Mouse (Mus musculus) hindbrain, embryonic 15.5 days (tissue): Measurements from ENCODE around the gene Axl. TPM values are rescaled to one million over a fixed set of nuclear protein-coding genes. Genes with fewer than 3 reads are reported as not detected.
"Not testable (repeated sequence)": the region's sequence is repeated elsewhere in the genome, so short reads cannot be mapped to it uniquely, and the experiment has no call there.

Source experiments
- ATAC-seq: fragments of 200-750 bp; cut with Nextera tagmentation; 2 replicates; pipeline ENCODE4 v1.8.0; 2017; ENCODE audit warnings: low read depth, moderate number of reproducible peaks, moderate TSS enrichment; ENCODE audit not compliant: low FRiP score
- H3K27ac ChIP-seq: fragments of 300-500 bp; sonication (generic); replicated peaks from 2 replicates; pipeline ENCODE4 v1.5.1; 2015; ENCODE audit warnings: mild to moderate bottlenecking, inconsistent platforms
- H3K27me3 ChIP-seq: fragments of 300-500 bp; sonication (generic); 2 replicates; pipeline ENCODE4 v1.6.1; 2015; ENCODE audit warnings: control low read depth, inconsistent platforms
- H3K36me3 ChIP-seq: fragments of 300-500 bp; sonication (generic); 2 replicates; pipeline ENCODE4 v1.6.1; 2015; ENCODE audit warnings: control low read depth, inconsistent platforms
- H3K4me1 ChIP-seq: fragments of 300-500 bp; sonication (generic); replicated peaks from 2 replicates; pipeline ENCODE4 v1.6.1; 2015; ENCODE audit warnings: control low read depth, inconsistent platforms
- H3K4me2 ChIP-seq: fragments of 300-500 bp; sonication (generic); 2 replicates; pipeline ENCODE4 v1.6.1; 2015; ENCODE audit warnings: moderate library complexity, mild to moderate bottlenecking, inconsistent platforms
- H3K4me3 ChIP-seq: fragments of 300-500 bp; sonication (generic); 2 replicates; pipeline ENCODE4 v1.5.1; 2015; ENCODE audit warnings: mild to moderate bottlenecking, inconsistent platforms
- H3K9ac ChIP-seq: fragments of 300-500 bp; sonication (generic); 2 replicates; pipeline ENCODE4 v1.6.1; 2015; ENCODE audit warnings: inconsistent platforms
- H3K9me3 ChIP-seq: fragments of 300-500 bp; sonication (generic); 2 replicates; pipeline ENCODE4 v1.6.1; 2016; ENCODE audit warnings: control low read depth, inconsistent platforms
- WGBS: fragments of 180-500 bp; shearing (Covaris S2); methylation state at CpG from one replicate; pipeline ENCODE4 v1.1.7; 2015; 5-methylcytosine and 5-hydroxymethylcytosine counted together
- polyA plus RNA-seq: library from polyadenylated mRNA; unstranded; fragments of >200 nt; fragmentation: Nextera tagmentation; extraction: Ambion mirVana; gene quantifications from 2 replicates; pipeline ENCODE4 v1.2.1, GENCODE M21; 2015

The Axl gene
- polyA plus RNA-seq, 1 experiment from 2014 or later: 23.1 TPM

DNA sequence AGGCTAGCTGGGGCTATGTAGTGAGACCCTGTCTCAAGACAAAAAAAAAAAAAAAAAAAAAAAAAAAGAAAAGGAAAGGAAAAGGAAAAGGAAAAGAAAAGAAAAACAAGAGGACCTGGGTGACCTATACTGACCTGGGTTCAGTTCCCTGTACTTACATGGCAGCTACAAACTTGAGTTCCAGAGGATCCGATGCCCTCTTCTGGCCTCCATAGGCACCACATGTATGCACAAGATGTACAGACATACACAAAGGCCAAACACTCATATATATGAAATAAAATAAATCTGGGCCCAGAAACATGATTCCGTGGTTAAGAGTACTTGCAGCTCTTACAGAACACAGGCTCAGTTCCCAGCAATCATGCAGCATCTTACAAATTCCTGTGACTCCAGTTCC lies 51.6 kb downstream of the Axl start:
- Histone ChIP-seq H3K27ac (no peak overlapping the region), H3K36me3 (peaks cover 92% of the 10 kb centered on the region), H3K4me2 (no peak overlapping the region), H3K27me3 (no peaks in the 10 kb centered on the region), H3K4me1 (no peaks in the 10 kb centered on the region), H3K9me3 (no peaks in the 10 kb centered on the region), H3K9ac (no peak overlapping the region), H3K4me3 (no peak overlapping the region)
- WGBS: 95% methylated on average over 2 of the region's 2 CpGs
- no peak for ATAC-seq

DNA sequence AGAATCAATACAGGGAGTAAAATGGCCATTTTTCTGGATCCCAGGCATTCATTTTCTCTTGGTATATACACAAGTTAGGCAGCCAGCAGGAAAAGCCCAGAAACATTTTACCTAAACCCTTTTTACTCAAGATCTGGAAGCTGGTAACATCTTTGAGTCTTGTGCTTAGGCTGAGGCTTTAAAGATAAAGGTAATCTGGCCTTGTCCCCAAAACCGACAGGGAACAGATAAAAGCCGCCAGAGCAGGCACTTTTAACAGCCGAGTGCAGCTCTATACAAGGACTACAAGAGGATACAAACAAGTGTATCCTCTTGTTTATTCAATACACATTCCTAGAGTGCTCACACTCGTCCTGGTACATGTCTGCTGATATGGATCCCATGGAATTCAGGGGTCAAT lies 53.5 kb downstream of the Axl start:
- Histone ChIP-seq H3K4me2 (no peak overlapping the region), H3K9me3 (no peaks in the 10 kb centered on the region), H3K9ac (no peak overlapping the region), H3K27me3 (no peaks in the 10 kb centered on the region), H3K4me1 (no peaks in the 10 kb centered on the region), H3K4me3 (no peak overlapping the region), H3K36me3 (peaks cover 91% of the 10 kb centered on the region), H3K27ac (no peak overlapping the region)
- no peak for ATAC-seq
- 88% methylated on average over 4 of the region's 4 CpGs for WGBS

DNA sequence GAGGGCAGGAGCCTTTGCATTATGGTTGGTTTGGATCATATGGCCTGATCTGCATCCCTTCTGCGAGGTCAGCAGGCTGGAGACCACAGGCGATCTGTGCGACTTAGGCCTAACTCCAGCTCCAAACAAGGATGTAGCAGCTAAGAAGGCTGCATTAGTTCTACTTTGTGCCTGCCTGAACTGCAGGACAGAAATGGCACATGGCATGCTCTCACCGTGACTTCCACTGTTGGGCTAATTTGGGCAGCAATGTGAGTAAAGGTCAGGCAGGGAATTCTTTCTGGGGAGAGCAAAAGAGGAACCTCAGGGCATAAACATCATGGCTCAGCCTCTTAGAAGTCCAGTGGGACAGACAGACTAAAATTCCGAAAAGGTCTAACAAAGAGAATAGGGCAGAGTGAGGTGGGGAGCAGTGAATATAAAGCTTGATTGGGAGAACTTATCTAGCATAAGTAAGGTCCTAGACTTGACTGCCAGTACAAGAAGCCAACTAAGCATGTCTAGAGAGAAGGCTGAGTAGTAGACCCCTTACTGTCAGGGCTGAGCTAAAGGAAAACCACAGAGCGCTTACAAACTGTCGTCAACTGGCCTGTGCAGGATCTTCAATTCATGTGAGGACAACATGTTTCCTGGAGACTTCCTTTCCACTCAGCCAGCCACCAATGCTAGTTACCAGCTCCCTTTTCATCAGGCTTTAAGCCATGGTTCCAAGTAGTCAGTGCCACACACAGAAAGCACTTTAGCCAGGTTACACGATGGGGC lies 57.0 kb downstream of the Axl start:
- Histone ChIP-seq H3K27ac (no peak overlapping the region), H3K9ac (no peak overlapping the region), H3K4me2 (no peak overlapping the region), H3K4me3 (no peak overlapping the region), H3K4me1 (no peaks in the 10 kb centered on the region), H3K27me3 (no peaks in the 10 kb centered on the region), H3K9me3 (no peaks in the 10 kb centered on the region), H3K36me3 (peaks cover 92% of the 10 kb centered on the region)
- ATAC-seq: no peak
- whole genome bisulfite sequencing: 92% methylated on average over 8 of the region's 8 CpGs

DNA sequence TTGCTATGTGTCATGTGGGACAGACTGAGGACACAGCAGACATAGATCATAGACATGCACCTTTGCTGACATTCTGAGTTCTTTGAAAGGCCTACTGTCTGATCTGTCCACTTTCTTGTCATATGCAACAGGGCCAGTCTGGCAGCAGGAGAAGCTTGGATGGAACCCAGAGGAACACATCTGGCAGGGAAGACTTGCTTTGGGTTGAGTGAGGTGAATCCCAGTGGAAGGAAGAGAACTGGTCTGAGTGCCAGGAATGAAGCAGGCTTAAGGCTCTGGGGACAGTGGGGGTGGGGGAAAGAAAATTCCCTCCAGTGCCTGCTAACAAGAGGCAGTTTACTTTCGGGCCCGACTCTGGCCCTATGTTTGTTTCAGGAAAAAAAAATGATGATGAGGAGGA lies 58.6 kb downstream of the Axl start:
- Histone ChIP-seq H3K4me2 (no peak overlapping the region), H3K4me1 (no peaks in the 10 kb centered on the region), H3K36me3 (peaks cover 93% of the 10 kb centered on the region), H3K9me3 (no peaks in the 10 kb centered on the region), H3K4me3 (no peak overlapping the region), H3K9ac (no peak overlapping the region), H3K27ac (no peak overlapping the region), H3K27me3 (no peaks in the 10 kb centered on the region)
- WGBS: 90% methylated on average over 2 of the region's 2 CpGs
- ATAC-seq: no peak

DNA sequence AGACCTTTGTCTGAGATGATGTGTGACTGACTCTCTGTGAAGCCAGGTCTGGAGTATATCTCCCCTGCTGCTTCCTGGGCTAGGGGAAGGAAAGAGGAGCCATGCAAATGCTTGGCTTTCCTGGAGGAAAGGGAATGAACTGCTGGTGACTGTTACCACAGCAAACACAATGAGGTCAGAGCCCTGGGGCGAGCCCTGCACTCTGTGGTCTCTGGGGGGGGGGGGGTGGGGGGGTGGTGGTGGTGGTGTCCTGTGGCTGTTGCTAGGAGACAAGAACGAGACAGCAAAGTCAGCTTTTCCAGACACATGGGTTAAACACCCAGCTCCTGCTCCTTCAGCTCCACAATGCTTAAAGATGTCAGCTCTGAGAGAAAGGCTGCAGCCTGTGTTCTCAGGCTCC lies 59.1 kb downstream of the Axl start:
- H3K27ac ChIP-seq: no peak overlapping the region
- no peak overlapping the region for H3K4me3 ChIP-seq
- H3K4me2 ChIP-seq: no peak overlapping the region
- WGBS: 22% methylated on average over 2 of the region's 2 CpGs
- H3K36me3 ChIP-seq: peaks cover 93% of the 10 kb centered on the region
- H3K9ac ChIP-seq: no peak overlapping the region
- H3K4me1 ChIP-seq: no peaks in the 10 kb centered on the region
- no peak for ATAC-seq
- no peaks in the 10 kb centered on the region for H3K27me3 ChIP-seq
- no peaks in the 10 kb centered on the region for H3K9me3 ChIP-seq

DNA sequence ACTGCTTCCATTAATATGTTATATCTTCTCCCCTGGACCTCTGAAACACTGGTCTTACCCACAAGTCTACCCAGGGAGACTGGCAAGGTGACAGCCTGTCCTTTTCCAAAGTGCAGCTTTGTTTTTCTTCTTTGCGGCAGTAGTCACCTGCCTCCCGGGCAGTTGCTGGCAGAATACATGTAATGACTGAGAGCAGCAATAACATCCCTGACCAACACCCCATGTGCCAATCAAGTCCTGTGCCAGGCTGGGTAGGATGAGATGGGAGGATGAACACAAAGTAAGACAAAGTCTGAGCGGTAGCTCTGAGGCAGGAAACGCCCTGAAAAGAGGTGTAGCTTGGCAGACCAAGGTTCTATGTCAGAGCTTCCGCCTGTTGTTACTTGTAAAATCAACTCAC lies 60.7 kb downstream of the Axl start:
- WGBS: 92% methylated on average over 5 of the region's 5 CpGs
- Histone ChIP-seq H3K36me3 (peaks cover 95% of the 10 kb centered on the region), H3K9me3 (no peaks in the 10 kb centered on the region), H3K27me3 (no peaks in the 10 kb centered on the region), H3K9ac (no peak overlapping the region), H3K4me3 (no peak overlapping the region), H3K4me2 (no peak overlapping the region), H3K4me1 (no peaks in the 10 kb centered on the region), H3K27ac (no peak overlapping the region)
- no peak for ATAC-seq

DNA sequence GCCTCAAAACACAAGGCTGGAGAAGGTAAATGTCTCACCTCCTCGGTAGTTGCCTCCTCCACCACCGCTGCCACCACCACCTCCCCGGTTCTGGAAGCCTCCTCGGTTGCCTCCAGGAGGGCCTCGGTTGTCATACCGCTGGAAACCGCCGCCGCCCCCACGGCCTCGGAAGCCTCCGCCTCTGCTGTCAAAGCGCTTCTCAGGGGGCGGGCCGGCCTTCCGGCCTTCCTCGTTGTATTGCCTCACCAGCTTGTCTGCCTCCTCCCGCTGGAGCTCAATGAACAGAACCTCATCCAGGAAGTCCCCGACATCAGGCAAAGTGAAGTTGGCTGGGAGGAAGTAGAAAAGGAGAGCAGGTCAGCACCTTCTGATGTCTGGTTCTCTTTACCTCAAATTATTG lies 62.6 kb downstream of the Axl start:
- WGBS: 86% methylated on average over 19 of the region's 19 CpGs
- no peak for ATAC-seq
- Histone ChIP-seq H3K27me3 (no peaks in the 10 kb centered on the region), H3K27ac (no peak overlapping the region), H3K36me3 (peaks cover 92% of the 10 kb centered on the region), H3K4me2 (no peak overlapping the region), H3K9ac (no peak overlapping the region), H3K4me1 (no peaks in the 10 kb centered on the region), H3K4me3 (no peak overlapping the region), H3K9me3 (no peaks in the 10 kb centered on the region)

DNA sequence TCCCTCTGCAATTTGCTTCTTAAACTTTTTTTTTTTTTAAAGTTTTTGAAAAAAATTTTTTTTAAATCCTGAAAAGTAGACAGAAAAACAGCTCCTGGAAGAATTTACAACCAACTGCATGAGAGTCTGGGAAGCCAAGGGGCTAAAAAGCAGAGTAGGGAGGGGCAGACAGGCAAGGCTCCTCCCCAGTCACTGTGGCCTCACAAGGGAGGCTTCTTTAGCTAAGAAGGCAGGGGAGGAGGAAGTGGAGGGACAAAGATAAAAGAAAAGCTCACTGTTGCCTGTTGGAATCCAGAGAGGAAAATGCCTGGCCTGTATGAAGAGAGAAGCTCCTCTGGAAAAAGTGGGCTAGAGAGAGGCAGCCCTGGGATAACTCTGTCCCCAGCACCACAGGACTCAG lies 66.7 kb downstream of the Axl start:
- not testable (repeated sequence) for H3K27ac ChIP-seq, H3K9me3 ChIP-seq, ATAC-seq, H3K9ac ChIP-seq, H3K27me3 ChIP-seq, H3K4me3 ChIP-seq, H3K4me2 ChIP-seq
- H3K36me3 ChIP-seq: peaks cover 61% of the 10 kb centered on the region
- H3K4me1 ChIP-seq: peaks cover 21% of the 10 kb centered on the region

DNA sequence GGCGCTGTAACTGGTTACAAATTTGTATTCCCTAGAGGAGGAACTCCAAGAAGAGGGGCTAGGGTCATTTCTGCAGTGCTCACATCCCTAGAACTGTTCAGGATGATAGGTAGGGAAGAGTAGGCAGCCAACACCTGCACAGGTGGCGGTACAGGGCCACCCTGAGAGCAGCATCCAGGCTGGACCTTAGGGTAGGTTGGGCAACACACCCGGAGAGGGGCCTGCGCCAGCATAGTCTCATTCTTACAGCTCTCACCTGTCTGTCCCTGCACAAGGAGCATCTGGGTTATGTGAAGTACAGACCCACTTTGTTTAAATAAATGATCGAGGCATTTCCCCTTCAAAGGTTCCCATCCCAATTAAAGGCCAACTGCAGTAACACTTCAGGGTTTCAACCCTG lies 67.7 kb downstream of the Axl start:
- Histone ChIP-seq H3K9me3 (no peaks in the 10 kb centered on the region), H3K4me2 (no peak overlapping the region), H3K4me1 (peaks cover 21% of the 10 kb centered on the region), H3K4me3 (no peak overlapping the region), H3K9ac (no peak overlapping the region), H3K27me3 (no peaks in the 10 kb centered on the region), H3K27ac (no peak overlapping the region), H3K36me3 (peaks cover 57% of the 10 kb centered on the region)
- no peak for ATAC-seq
- WGBS: 94% methylated on average over 5 of the region's 5 CpGs

DNA sequence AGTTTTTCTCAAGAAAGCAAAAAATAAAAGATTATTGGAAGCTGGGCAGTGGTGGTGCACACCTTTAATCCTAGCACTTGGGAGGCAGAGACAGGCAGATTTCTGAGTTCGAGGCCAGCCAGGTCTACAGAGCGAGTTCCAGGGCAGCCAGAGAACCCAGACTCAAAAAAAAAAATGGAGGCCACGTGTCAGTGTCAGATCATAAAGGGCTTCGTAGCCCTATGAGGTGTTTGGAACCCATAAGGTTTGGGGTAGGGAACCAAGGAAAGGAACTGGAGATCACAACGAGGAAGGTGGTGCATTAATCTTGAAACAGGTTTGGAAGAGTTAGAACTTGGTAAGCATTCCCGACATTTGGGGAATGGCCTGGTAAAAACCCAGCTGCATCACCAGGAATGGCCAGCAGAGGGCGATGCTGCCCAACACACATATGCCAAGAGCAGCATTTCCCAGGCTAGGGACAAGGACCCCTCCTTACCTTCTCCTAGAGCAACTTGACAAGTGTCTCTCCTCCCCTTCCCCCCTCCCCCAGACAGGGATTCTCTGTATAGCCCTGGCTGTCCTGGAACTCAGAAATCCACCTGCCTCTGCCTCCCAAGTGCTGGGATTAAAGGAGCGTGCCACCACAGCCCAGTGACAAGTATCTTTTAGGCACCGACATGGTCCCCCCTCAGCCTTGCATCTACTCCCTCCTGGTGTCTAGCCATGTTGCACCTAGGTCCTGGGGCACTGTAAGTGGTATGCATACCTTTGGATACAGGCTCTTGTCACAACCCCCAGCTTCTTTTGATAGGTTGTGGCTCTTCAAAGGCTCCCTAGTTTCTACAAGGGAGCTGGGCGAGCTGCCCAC lies 68.5 kb downstream of the Axl start:
- Histone ChIP-seq H3K27ac (no peak overlapping the region), H3K9me3 (no peaks in the 10 kb centered on the region), H3K4me3 (no peak overlapping the region), H3K36me3 (peaks cover 57% of the 10 kb centered on the region), H3K4me2 (peak overlapping the region; percentile 90; the same call in 1 of the 2 replicates), H3K9ac (no peak overlapping the region), H3K4me1 (peaks cover 21% of the 10 kb centered on the region), H3K27me3 (no peaks in the 10 kb centered on the region)
- ATAC-seq: peak; percentile 53
- WGBS: 64% methylated on average over 10 of the region's 10 CpGs

DNA sequence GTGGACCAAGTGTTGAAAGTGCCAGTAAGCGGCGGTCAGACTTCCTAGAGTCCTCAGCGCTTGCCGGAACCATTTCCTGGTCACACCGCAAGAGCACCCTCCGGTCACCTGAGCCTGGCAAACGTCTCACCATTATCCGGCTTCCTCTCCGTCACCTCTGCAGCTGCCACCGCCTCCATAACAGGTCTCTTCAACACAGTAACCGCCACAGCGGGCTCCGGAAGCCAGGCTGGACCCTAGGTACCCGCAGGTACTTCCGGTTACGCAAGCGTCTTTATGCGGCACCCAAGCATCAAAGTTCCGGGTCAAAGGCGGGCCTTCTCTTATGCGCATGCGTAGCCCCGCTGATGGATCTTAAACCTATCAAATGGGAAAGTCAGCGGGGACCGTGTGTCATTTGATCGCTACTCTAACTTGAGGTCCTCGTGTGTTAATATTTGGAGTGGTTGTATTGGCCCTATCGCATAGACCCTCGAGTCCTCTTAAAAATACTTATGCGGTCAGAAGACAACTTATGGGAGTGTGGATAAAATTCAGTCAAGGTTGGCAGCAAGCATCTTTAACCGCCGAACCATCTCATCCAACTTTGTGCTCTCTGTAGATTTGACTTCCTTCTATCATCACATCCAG lies 69.6 kb downstream of the Axl start, which contains the start of gene Ccdc97:
Ccdc97 (minus strand) TSS at position 301 of the 630 bp plus-strand sequence.
- H3K4me1 ChIP-seq: peaks cover 21% of the 10 kb centered on the region
- ATAC-seq: peak; percentile 86
- H3K36me3 ChIP-seq: peaks cover 56% of the 10 kb centered on the region
- no peaks in the 10 kb centered on the region for H3K27me3 ChIP-seq
- peak within 1 kb of the TSS; percentile 63 for H3K4me3 ChIP-seq
- peak within 1 kb of the TSS; percentile 65 for H3K9ac ChIP-seq
- H3K27ac ChIP-seq: peak within 1 kb of the TSS; percentile 85
- H3K9me3 ChIP-seq: no peaks in the 10 kb centered on the region
- H3K4me2 ChIP-seq: peak within 1 kb of the TSS; percentile 90
- 4% methylated on average over 32 of the region's 32 CpGs for WGBS

DNA sequence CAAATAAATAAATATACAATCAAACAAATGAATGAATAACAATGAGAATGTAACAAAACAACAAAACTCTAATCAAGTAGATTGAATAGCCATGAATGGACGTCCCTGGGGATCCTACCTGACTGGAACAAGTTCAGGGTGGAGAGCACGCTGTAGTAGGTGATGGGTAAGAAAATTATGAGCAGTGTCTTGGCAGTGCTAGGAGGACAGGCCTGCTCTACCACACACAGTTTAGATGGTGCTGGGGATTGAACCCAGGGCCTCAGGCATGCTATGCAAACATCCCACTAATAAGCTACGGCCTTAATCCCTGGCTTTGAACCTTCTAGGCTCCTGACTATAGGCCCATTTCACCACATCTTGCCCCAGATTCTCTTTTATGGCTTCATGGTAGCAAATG lies 71.0 kb downstream of the Axl start:
- H3K4me3 ChIP-seq: no peak overlapping the region
- WGBS: 95% methylated on average over 3 of the region's 3 CpGs

More for the DNA sequence above, 71.0 kb downstream of the Axl start:
- no peak for ATAC-seq
- H3K27me3 ChIP-seq: no peaks in the 10 kb centered on the region
- no peaks in the 10 kb centered on the region for H3K9me3 ChIP-seq
- no peak overlapping the region for H3K9ac ChIP-seq
- peaks cover 21% of the 10 kb centered on the region for H3K4me1 ChIP-seq
- peak overlapping the region; percentile 90; the same call in 1 of the 2 replicates for H3K4me2 ChIP-seq
- H3K36me3 ChIP-seq: peaks cover 52% of the 10 kb centered on the region
- no peak overlapping the region for H3K27ac ChIP-seq
